Mouse (Mus musculus) CD4-positive helper T cell, adult 2 months (primary cell): ENCODE measurements around the gene Mmd2.

ENCODE experiments used
- DNase-seq: peaks from one replicate; pipeline ENCODE4 v3.0.0-alpha.2; 2012; ENCODE audit warnings: low read depth, missing footprints, low spot score

Mmd2 gene

GRCm38 (mm10) chr5:142608989-142609325 is 357 bp upstream of the Mmd2 start:
- no peak for DNase-seq

- DNase-seq: no peak
Measured at GRCm38 (mm10) chr5:142605288-142605687, 3.3 kb downstream of the Mmd2 start.

GRCm38 (mm10) chr5:142604379-142604778 is 4.2 kb downstream of the Mmd2 start:
- no peak for DNase-seq

DNA sequence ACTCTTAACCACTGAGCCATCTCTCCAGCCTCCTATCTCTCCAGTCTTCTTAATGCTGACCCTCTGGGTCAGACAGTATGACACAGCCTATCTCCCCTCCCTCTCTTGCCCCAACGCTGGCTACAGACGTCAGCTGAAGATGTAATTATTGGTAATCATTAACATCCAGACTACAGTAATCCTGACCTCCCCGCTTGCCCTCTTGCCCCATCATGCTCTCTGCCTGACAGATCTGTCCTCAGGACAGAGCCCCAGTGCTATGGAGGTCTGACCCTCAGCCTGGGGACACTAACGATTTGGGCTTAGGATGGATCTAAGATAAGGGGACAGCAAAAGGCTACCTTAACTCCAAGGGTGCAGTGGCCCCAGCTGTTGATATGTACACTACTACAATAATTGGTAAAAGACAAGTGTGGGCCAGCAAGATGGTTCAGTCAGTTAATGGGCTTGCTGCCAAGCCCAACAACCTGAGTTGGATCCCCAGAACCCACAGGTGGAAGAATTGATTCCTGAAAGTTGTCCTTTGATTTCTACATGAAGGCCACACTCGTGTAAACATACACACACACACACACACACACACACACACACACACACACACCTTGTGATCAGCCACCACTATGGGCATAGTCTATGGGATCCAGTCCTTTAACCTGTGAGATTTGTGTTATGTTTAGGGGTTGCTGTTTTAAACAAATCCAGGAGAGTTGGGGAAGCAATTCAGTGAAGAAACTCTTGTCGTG is 10.8 kb downstream of the Mmd2 start:
- no peak for DNase-seq

DNA sequence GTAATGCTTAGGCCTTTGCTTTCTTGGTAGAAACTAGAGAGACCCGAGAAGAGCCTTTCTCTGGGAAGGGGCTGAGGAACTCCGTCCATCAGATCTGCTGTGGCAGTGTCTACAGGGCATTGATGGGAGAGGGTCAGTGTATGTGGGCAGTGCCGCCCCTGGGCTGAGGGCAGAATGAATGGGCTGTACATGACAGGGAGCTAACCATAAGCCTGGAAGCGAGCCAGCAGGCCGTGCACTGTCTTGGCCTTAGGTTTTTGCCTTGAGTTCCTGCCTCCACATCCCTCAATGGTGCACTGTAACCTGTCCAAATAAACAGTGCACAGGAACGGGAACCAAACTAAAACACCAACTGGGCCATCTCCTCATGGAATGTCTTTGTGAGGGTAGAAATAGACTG is 11.9 kb downstream of the Mmd2 start:
- DNase-seq: no peak

- DNase-seq: no peak
Measured at GRCm38 (mm10) chr5:142595698-142596097, 12.9 kb downstream of the Mmd2 start.

- DNase-seq: no peak
Measured at GRCm38 (mm10) chr5:142590953-142591616, 17.5 kb downstream of the Mmd2 start.

GRCm38 (mm10) chr5:142583616-142584126 is 24.9 kb downstream of the Mmd2 start:
- DNase-seq: no peak

DNA sequence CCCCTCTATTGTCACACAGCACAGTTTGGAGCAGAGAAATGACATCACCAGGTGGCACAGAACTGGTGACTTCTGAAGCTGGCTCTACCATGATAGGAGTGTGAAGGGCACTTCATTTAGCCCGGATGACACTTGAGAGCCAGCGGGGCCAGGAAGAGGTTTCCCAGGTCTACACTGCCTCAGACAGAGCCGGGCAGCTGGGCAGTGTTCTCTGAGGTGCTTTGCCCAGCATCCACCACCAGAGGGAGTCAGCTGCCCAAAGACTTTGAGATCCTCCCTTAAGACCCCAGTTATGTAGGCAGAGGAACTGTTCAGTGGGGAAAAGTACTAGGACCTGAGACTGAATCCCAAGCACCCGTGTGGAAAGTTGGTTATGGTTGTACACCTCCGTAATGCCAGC is 27.1 kb downstream of the Mmd2 start:
- peak; percentile 14 for DNase-seq

DNA sequence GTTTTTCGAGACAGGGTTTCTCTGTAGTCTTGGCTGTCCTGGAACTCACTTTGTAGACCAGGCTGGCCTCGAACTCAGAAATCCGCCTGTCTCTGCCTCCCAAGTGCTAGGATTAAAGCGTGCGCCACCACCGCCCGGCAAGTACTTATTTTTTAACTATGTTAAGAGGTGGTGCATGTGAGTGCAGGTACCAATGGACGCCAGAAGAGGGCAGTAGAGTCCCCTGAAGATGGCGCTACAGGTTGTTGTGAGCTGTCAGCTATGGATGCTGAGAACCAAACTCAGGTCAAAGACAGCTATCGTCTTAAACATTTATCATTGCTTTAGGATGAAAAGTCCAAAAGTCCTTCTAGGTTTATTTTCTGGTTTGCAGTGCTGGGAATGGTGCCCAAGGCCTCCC is 30.4 kb downstream of the Mmd2 start:
- DNase-seq: no peak

- no peak for DNase-seq
Measured at GRCm38 (mm10) chr5:142576832-142577231, 31.8 kb downstream of the Mmd2 start.

- no peak for DNase-seq
Measured at GRCm38 (mm10) chr5:142574323-142575057, 34.1 kb downstream of the Mmd2 start.

- no peak for DNase-seq
Measured at GRCm38 (mm10) chr5:142564606-142565005, 44.0 kb downstream of the Mmd2 start.

DNA sequence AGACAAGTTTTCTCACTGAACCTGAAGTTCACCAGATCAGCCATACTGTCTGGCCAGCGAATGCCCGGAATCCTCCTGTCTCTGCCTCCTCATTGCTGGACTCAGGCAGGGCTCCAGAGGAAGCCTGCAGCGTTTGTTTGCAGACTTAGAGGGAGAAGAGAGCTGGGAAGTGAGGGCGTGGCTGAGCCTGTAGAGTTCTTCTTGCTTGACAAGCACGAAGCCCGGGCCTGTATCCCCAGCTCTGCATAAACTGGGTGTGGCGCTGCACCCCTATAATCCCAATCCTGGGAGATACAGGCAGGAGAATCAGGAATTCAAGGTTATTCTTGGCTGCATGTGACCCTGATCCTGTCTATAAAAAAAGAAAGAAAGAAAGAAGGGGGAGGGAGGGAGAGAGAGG is 48.3 kb downstream of the Mmd2 start:
- DNase-seq: no peak

- DNase-seq: peak; percentile 42
Measured at GRCm38 (mm10) chr5:142557397-142558067, 51.1 kb downstream of the Mmd2 start.

- DNase-seq: no peak
Measured at GRCm38 (mm10) chr5:142556721-142557120, 51.9 kb downstream of the Mmd2 start.

DNA sequence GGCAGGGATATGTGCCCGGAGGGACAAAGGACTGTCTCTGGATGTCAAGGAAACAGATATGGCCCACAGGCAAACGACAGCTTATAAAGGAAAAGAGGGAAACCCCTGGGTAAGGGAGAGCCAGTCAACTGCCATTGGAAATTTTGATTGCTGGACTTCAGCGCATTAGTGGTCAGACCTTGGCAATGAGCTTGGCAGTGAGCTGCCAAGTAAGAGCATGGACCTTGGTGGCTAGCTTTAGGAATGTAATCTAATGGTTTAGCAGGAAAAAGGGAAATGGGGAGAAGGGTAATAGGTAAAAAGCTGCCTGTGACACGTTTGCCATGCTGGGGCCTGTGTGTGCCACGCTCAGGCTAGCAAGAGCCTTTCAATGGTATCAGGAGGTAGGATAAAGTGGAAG is 52.7 kb downstream of the Mmd2 start:
- no peak for DNase-seq

GRCm38 (mm10) chr5:142550706-142551652 is 57.6 kb downstream of the Mmd2 start, which contains the start of gene Radil:
Gene Radil, minus strand, starts transcription at chr5:142551098.
- DNase-seq: peak; percentile 75

DNA sequence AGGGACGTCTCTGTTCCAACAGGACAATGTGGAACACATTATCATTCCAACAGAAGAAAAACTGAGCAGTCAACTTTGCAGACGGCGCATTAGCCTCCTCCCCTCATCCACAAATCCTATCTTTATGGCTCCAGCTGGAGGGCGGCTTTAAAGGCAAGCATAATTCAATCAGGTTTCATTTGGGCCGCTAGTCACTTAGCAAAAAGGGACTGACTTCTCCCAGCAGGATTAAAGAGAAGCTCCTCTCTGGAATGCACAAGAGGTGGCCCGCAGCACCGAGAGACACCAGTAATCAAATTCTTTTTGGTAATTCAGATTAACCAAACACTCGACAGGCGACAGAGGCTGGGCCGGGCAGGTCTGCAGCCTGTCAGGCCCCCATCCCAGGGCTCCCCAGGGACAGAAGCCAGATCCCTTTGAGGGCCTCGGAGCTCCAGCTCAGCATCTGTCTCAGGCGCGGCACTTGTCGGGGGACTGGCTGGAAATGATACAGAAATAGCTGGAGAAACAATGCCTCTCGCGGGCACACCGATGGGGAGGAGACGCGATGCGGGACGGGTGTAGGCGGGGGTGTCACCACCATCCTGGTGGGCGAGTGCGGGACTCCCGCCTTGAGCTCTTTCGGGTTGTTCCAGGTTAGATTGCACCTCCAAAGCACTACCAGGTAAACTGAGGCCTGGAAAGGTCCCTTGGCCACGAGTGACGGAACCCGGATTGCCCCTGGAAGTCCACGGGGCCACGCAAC is 58.5 kb downstream of the Mmd2 start:
- DNase-seq: no peak

GRCm38 (mm10) chr5:142549441-142549840 is 59.2 kb downstream of the Mmd2 start:
- DNase-seq: no peak
